Mouse (Mus musculus) thymus, adult 2 months (tissue): ENCODE results near the gene Cnksr3.

Source experiments
- CTCF ChIP-seq: fragments of 200-500 bp; IDR thresholded peaks from 2 replicates; pipeline ENCODE4 v1.5.1; 2012; ENCODE audit warnings: mild to moderate bottlenecking, control low read depth, low read length, moderate library complexity, borderline replicate concordance; ENCODE audit not compliant: control insufficient read depth, poor library complexity, insufficient read depth; ENCODE audit errors: extremely low read depth
- POLR2A ChIP-seq: fragments of 200-500 bp; IDR thresholded peaks from 2 replicates; pipeline ENCODE4 v1.6.1; 2012; ENCODE audit warnings: mild to moderate bottlenecking, low read length, control low read depth, moderate library complexity; ENCODE audit not compliant: control insufficient read depth, poor library complexity, insufficient read depth; ENCODE audit errors: extremely low read depth

GRCm38 (mm10) chr10:7070100-7070835, 141.8 kb downstream of the Cnksr3 start:
- TF ChIP-seq CTCF (no peak), POLR2A (no peak)
